Mouse (Mus musculus) right cerebral cortex, adult 18-20 months (tissue): ENCODE data around the gene Prkaca.

Source experiments
- DNase-seq: peaks from one replicate; pipeline ENCODE4 v3.0.0; 2022; ENCODE audit warnings: mixed read lengths

Gene Prkaca

GRCm38 (mm10) chr8:84042066-84042947, 69.5 kb downstream of the Prkaca start, which contains the start of gene Il27ra:
Gene Il27ra, minus strand, starts transcription at chr8:84042589.
- peak; percentile 13 for DNase-seq

- no peak for DNase-seq
Measured at GRCm38 (mm10) chr8:84042948-84043342, 70.2 kb downstream of the Prkaca start.

DNA sequence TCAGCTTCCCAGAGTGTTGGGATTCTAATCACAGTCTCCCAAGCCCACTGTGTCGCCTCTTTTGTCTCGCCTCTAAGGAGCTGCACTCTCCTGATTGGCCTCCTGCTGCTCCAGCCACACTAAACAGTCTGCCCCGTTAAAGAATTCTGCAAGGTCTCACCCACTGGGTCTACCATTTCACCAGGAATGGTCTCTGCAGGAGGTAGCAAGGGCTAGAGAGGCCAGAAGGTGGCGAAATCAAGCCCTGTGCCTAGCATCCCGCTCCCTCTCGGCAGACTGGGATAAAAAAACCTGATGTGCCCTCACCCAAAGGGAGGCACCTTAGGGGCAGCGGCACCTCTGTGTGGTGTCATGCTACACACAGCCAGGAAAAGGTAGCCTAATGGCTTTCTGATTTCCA, 71.3 kb downstream of the Prkaca start:
- DNase-seq: no peak

DNA sequence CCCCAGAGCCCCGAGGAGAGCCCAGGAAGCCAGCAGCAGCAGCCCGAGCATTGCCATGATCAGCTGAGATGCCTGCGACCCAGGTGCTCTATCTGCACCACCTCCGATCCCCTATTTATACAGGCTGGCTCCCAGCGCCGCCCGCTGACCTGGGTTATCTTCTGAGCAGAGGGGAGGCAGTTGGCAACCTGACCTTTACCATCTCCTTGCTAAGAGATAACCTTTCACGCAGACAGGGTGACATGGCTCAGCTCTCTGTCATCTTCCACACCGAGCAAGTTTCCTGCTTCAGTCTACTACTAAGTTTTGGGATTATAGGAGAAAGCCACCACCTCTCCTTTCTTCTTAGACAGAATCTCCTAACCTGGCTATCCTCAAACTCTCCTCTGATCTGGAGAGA, 72.1 kb downstream of the Prkaca start, which contains the start of gene Rln3:
Gene Rln3 (minus strand): TSS at position 101 of the 400 bp plus-strand sequence.
- no peak for DNase-seq
